Mouse (Mus musculus): Measurements from ENCODE around the gene Fbxl15.
A peak's percentile ranks its signal among the peaks of the same experiment; 100 is the strongest.

- TF ChIP-seq POLR2A (IDR thresholded peaks at IDR 0.05; ENCODE audit: low read depth, low read length) (0 out of 2 replicates have a peak, but pooled peaks have one; percentile 25), CTCF (IDR thresholded peaks at IDR 0.05; ENCODE audit: borderline replicate concordance, insufficient read depth, low read length) (no peak)
Observed at GRCm38 (mm10) chr19:46315752-46316610, 12.0 kb upstream of the Fbxl15 start.

Measured in embryonic fibroblast, embryonic 13.5 days (primary cell).